Comparison of ENCODE assay signal across 8 mouse cellular contexts in genomic region chr5:147293127-147293910, GRCm38 (mm10). TPM values are rescaled to one million over a fixed set of nuclear protein-coding genes. Genes with fewer than 3 reads are reported as not detected.
DNase-seq lines count a peak whose midpoint lies in the region; ATAC-seq lines count a peak whose summit lies in the region.

No protein-coding gene starts in this region.

- peak overlapping the region; percentile 78 for H3K27ac ChIP-seq in intestine, embryonic 16.5 days (ENCODE audit: low read length)
- no peak overlapping the region for H3K27ac ChIP-seq in midbrain, embryonic 16.5 days (ENCODE audit: low read length)
- H3K27ac ChIP-seq in stomach, embryonic 16.5 days (ENCODE audit: low read length) = peak overlapping the region; percentile 64

- H3K4me1 ChIP-seq in intestine, embryonic 16.5 days (ENCODE audit: control insufficient read depth, insufficient read depth, low read length) = peaks cover 9% of the 10 kb centered on the region
- H3K4me1 ChIP-seq in midbrain, embryonic 16.5 days (ENCODE audit: control insufficient read depth, insufficient read depth, low read length) = no peaks in the 10 kb centered on the region
- peaks cover 9% of the 10 kb centered on the region for H3K4me1 ChIP-seq in stomach, embryonic 16.5 days (ENCODE audit: control insufficient read depth, insufficient read depth, low read length)

- H3K9me3 ChIP-seq in intestine, embryonic 16.5 days (ENCODE audit: control insufficient read depth, low read length) = no peaks in the 10 kb centered on the region
- H3K9me3 ChIP-seq in midbrain, embryonic 16.5 days (replicated peaks; ENCODE audit: control insufficient read depth, low read length, poor library complexity, severe bottlenecking) = no peaks in the 10 kb centered on the region
- H3K9me3 ChIP-seq in stomach, embryonic 16.5 days (replicated peaks; ENCODE audit: control insufficient read depth, low read length) = no peaks in the 10 kb centered on the region

- H3K9ac ChIP-seq in intestine, embryonic 16.5 days (ENCODE audit: low read depth, low read length) = no peak overlapping the region
- no peak overlapping the region for H3K9ac ChIP-seq in midbrain, embryonic 16.5 days (ENCODE audit: low read depth, low read length)
- H3K9ac ChIP-seq in stomach, embryonic 16.5 days (ENCODE audit: low read length) = no peak overlapping the region

- DNase-seq in 3134 (ENCODE audit: extremely low read depth, insufficient read length, low spot score) (peak; percentile 87), MEL-GATA-1-ER (ENCODE audit: extremely low read depth, low read depth) (peak; percentile 87), liver (peak; percentile 80)
- DNase-seq in cerebellum, adult 9-10 months = peak; percentile 49
- DNase-seq in frontal cortex, adult 2 months (ENCODE audit: extremely low spot score in 1 of 2, low spot score in 1 of 2) = peak; percentile 10 to 68

- H3K4me3 ChIP-seq in intestine, embryonic 16.5 days (ENCODE audit: low read length) = no peak overlapping the region
- H3K4me3 ChIP-seq in midbrain, embryonic 16.5 days (ENCODE audit: low read depth, low read length) = no peak overlapping the region
- H3K4me3 ChIP-seq in stomach, embryonic 16.5 days (replicated peaks; ENCODE audit: low read length) = no peak overlapping the region

- WGBS in intestine, embryonic 16.5 days = 15% methylated on average over 18 of the region's 18 CpGs
- 16% methylated on average over 17 of the region's 18 CpGs for WGBS in midbrain, embryonic 16.5 days
- 16% methylated on average over 18 of the region's 18 CpGs for WGBS in stomach, embryonic 16.5 days

- peak; percentile 80 for ATAC-seq in intestine, embryonic 16.5 days
- peak; percentile 51; the same call in 1 of the 2 replicates for ATAC-seq in midbrain, embryonic 16.5 days
- ATAC-seq in stomach, embryonic 16.5 days (ENCODE audit: insufficient read depth, low FRiP score) = peak; percentile 86

- H3K4me2 ChIP-seq in intestine, embryonic 16.5 days (ENCODE audit: low read depth, low read length) = peak overlapping the region; percentile 40; the same call in 1 of the 2 replicates
- no peak overlapping the region for H3K4me2 ChIP-seq in midbrain, embryonic 16.5 days (ENCODE audit: low read length)
- H3K4me2 ChIP-seq in stomach, embryonic 16.5 days (ENCODE audit: low read depth, low read length) = peak overlapping the region; percentile 5; the same call in 1 of the 2 replicates

- no peaks in the 10 kb centered on the region for H3K36me3 ChIP-seq in intestine, embryonic 16.5 days (ENCODE audit: control insufficient read depth, insufficient read depth, low read length)
- H3K36me3 ChIP-seq in midbrain, embryonic 16.5 days (ENCODE audit: control insufficient read depth, insufficient read depth, low read length) = no peaks in the 10 kb centered on the region
- no peaks in the 10 kb centered on the region for H3K36me3 ChIP-seq in stomach, embryonic 16.5 days (ENCODE audit: control insufficient read depth, insufficient read depth, low read length)

- 0 out of 2 replicates have a peak, but pooled peaks cover 7% of the 10 kb centered on the region for H3K27me3 ChIP-seq in intestine, embryonic 16.5 days (replicated peaks; ENCODE audit: control insufficient read depth, insufficient read depth, low read length)
- H3K27me3 ChIP-seq in midbrain, embryonic 16.5 days (ENCODE audit: control insufficient read depth, insufficient read depth, low read depth, low read length) = peaks cover 62% of the 10 kb centered on the region
- H3K27me3 ChIP-seq in stomach, embryonic 16.5 days (ENCODE audit: control insufficient read depth, insufficient read depth, low read length) = peaks cover 40% of the 10 kb centered on the region

RNA-seq across cellular contexts. Expression of gene Cdx2, which starts 13.8 kb away (rescaled TPM):
- 0.04 and 0.08 TPM in 2 replicates for polyA plus RNA-seq in frontal cortex, adult 2 months (2012; rRNA removed)
- polyA plus RNA-seq in intestine, embryonic 16.5 days (2015; fragmentation: Nextera tagmentation; extraction: Ambion mirVana) = 42.1 and 46.2 TPM in 2 replicates
- polyA plus RNA-seq in midbrain, embryonic 16.5 days (2015; fragmentation: Nextera tagmentation; extraction: Ambion mirVana) = not detected in 2 replicates
- 2.5 and 3.4 TPM in 2 replicates for polyA plus RNA-seq in stomach, embryonic 16.5 days (2015; fragmentation: Nextera tagmentation; extraction: Ambion mirVana)

RNA-seq across cellular contexts. Expression of gene Pdx1, which starts 23.6 kb away (rescaled TPM):
- not detected in 2 replicates for polyA plus RNA-seq in frontal cortex, adult 2 months (2012; rRNA removed)
- 3.8 and 5.3 TPM in 2 replicates for polyA plus RNA-seq in intestine, embryonic 16.5 days (2015; fragmentation: Nextera tagmentation; extraction: Ambion mirVana)
- polyA plus RNA-seq in midbrain, embryonic 16.5 days (2015; fragmentation: Nextera tagmentation; extraction: Ambion mirVana) = not detected in 2 replicates
- polyA plus RNA-seq in stomach, embryonic 16.5 days (2015; fragmentation: Nextera tagmentation; extraction: Ambion mirVana) = 7.5 and 8.1 TPM in 2 replicates

RNA-seq across cellular contexts. Expression of gene Urad, which starts 28.9 kb away (rescaled TPM):
- not detected in 2 replicates for polyA plus RNA-seq in frontal cortex, adult 2 months (2012; rRNA removed)
- polyA plus RNA-seq in intestine, embryonic 16.5 days (2015; fragmentation: Nextera tagmentation; extraction: Ambion mirVana) = 2.6 TPM in 2 replicates
- not detected in 2 replicates for polyA plus RNA-seq in midbrain, embryonic 16.5 days (2015; fragmentation: Nextera tagmentation; extraction: Ambion mirVana)
- polyA plus RNA-seq in stomach, embryonic 16.5 days (2015; fragmentation: Nextera tagmentation; extraction: Ambion mirVana) = 0.31 TPM in 1 of 2 replicates, not detected in the other
